Mouse (Mus musculus) cortical plate, adult 2 months (tissue): ENCODE measurements around the gene Nisch. TPM values are rescaled to one million over a fixed set of nuclear protein-coding genes. Genes with fewer than 3 reads are reported as not detected.
A peak's percentile ranks its signal among the peaks of the same experiment; 100 is the strongest.

Experiments
- H3K27ac ChIP-seq: fragments of 200-500 bp; 2 replicates; pipeline ENCODE4 v1.5.1; 2012; ENCODE audit warnings: low read length, control low read depth, inconsistent platforms; ENCODE audit not compliant: insufficient read depth
- H3K4me1 ChIP-seq: fragments of 200-500 bp; 2 replicates; pipeline ENCODE4 v1.6.1; 2011; ENCODE audit warnings: low read length; ENCODE audit not compliant: control insufficient read depth, insufficient read depth
- H3K4me3 ChIP-seq: fragments of 200-500 bp; 2 replicates; pipeline ENCODE4 v1.5.1; 2011; ENCODE audit warnings: mild to moderate bottlenecking, low read length, control low read depth; ENCODE audit not compliant: insufficient read depth
- CTCF ChIP-seq: fragments of 200-500 bp; IDR thresholded peaks from 2 replicates; pipeline ENCODE4 v1.5.1; 2011; ENCODE audit warnings: mild to moderate bottlenecking, control low read depth, low read length; ENCODE audit not compliant: insufficient read depth; ENCODE audit errors: extremely low read depth
- POLR2A ChIP-seq: fragments of 200-500 bp; IDR thresholded peaks from 2 replicates; pipeline ENCODE4 v1.6.1; 2011; ENCODE audit warnings: mild to moderate bottlenecking, low read length, control low read depth; ENCODE audit not compliant: insufficient read depth; ENCODE audit errors: extremely low read depth
- polyA plus RNA-seq: library from polyadenylated mRNA; depleted of rRNA; stranded (reverse); fragments of >200 nt; gene quantifications from 2 replicates; pipeline ENCODE4 v1.2.3, GENCODE M21; 2012

Gene Nisch
- polyA plus RNA-seq, 1 experiment, result 293 TPM

GRCm38 (mm10) chr14:31135495-31136410 lies 81.0 kb downstream of the Nisch start:
- Histone ChIP-seq H3K27ac (no peak overlapping the region), H3K4me1 (peaks cover 2% of the 10 kb centered on the region; the same call in 1 of the 2 replicates), H3K4me3 (no peak overlapping the region)
- TF ChIP-seq CTCF, result no peak
- no peak for TF ChIP-seq POLR2A

- TF ChIP-seq CTCF (no peak), POLR2A (no peak)
- no peak overlapping the region for H3K4me3 ChIP-seq
- H3K27ac ChIP-seq, result no peak overlapping the region
- peaks cover 2% of the 10 kb centered on the region; the same call in 1 of the 2 replicates for H3K4me1 ChIP-seq
These were observed 82.4 kb downstream of the Nisch start for GRCm38 (mm10) chr14:31134015-31135000.

- no peak overlapping the region for H3K4me3 ChIP-seq
- TF ChIP-seq CTCF (no peak), POLR2A (no peak)
- no peak overlapping the region for H3K27ac ChIP-seq
- H3K4me1 ChIP-seq, result peaks cover 2% of the 10 kb centered on the region; the same call in 1 of the 2 replicates
These were observed 83.6 kb downstream of the Nisch start for GRCm38 (mm10) chr14:31133023-31133665.

GRCm38 (mm10) chr14:31132491-31132975 lies 84.2 kb downstream of the Nisch start:
- no peak overlapping the region for H3K27ac ChIP-seq
- TF ChIP-seq POLR2A, result no peak
- no peak for TF ChIP-seq CTCF
- H3K4me3 ChIP-seq, result no peak overlapping the region
- H3K4me1 ChIP-seq, result peaks cover 2% of the 10 kb centered on the region; the same call in 1 of the 2 replicates

- TF ChIP-seq POLR2A, result no peak
- no peak for TF ChIP-seq CTCF
- Histone ChIP-seq H3K27ac (no peak overlapping the region), H3K4me3 (no peak overlapping the region), H3K4me1 (peaks cover 2% of the 10 kb centered on the region)
These were observed 84.7 kb downstream of the Nisch start for GRCm38 (mm10) chr14:31132031-31132430.

- peaks cover 2% of the 10 kb centered on the region for H3K4me1 ChIP-seq
- peak overlapping the region; percentile 8; the same call in 1 of the 2 replicates for H3K4me3 ChIP-seq
- TF ChIP-seq CTCF, result no peak
- TF ChIP-seq POLR2A, result no peak
- H3K27ac ChIP-seq, result no peak overlapping the region
These were observed 85.4 kb downstream of the Nisch start for GRCm38 (mm10) chr14:31131272-31131821.

- no peak for TF ChIP-seq POLR2A
- no peak for TF ChIP-seq CTCF
- Histone ChIP-seq H3K27ac (no peak within 1 kb of the TSS), H3K4me3 (peak within 1 kb of the TSS; percentile 8; the same call in 1 of the 2 replicates), H3K4me1 (peaks cover 2% of the 10 kb centered on the region)
These were observed 86.2 kb downstream of the Nisch start, which contains the start of gene Nt5dc2 for GRCm38 (mm10) chr14:31130236-31131220. TSS of gene Nt5dc2 (plus strand) at chr14:31131053.
